Mouse (Mus musculus) E14TG2a.4 (cell line): ENCODE measurements at regions not wholly inside any gene's neighbourhood (a gene's known extent, or its start where the extent isn't known, plus 50 kb on each side); places are given as distances from the start of the nearest gene placed in this dataset.
A peak's percentile ranks its signal among the peaks of the same experiment; 100 is the strongest.

Experiments
- H3K27me3 ChIP-seq: 2 replicates; pipeline ENCODE4 v1.6.1; 2014; ENCODE audit warnings: low read length, control low read depth; ENCODE audit not compliant: insufficient read depth
- H3K36me3 ChIP-seq: 2 replicates; pipeline ENCODE4 v1.6.1; 2014; ENCODE audit warnings: low read length, control low read depth; ENCODE audit not compliant: insufficient read depth
- H3K4me1 ChIP-seq: replicated peaks from 2 replicates; pipeline ENCODE4 v1.6.1; 2014; ENCODE audit warnings: low read depth, low read length, control low read depth
- H3K4me3 ChIP-seq: replicated peaks from 2 replicates; pipeline ENCODE4 v1.5.1; 2014; ENCODE audit warnings: mild to moderate bottlenecking, low read length
- H3K9me3 ChIP-seq: 2 replicates; pipeline ENCODE4 v1.6.1; 2014; ENCODE audit warnings: low read length, control low read depth
- CTCF ChIP-seq: conservative IDR thresholded peaks from 2 replicates; pipeline ENCODE4 v1.5.1; 2014; ENCODE audit warnings: low read length
- NANOG ChIP-seq: IDR thresholded peaks from 2 replicates; pipeline ENCODE4 v1.6.1; 2014; ENCODE audit warnings: borderline replicate concordance, low read length, mixed read lengths
- POU5F1 ChIP-seq: IDR thresholded peaks from 2 replicates; pipeline ENCODE4 v1.6.1; 2014; ENCODE audit warnings: low read length, borderline replicate concordance

- TF ChIP-seq POU5F1 (no peak), CTCF (no peak), NANOG (no peak)
- no peaks in the 10 kb centered on the region for H3K36me3 ChIP-seq
- H3K9me3 ChIP-seq = no peaks in the 10 kb centered on the region
- H3K4me1 ChIP-seq = peaks cover 12% of the 10 kb centered on the region
- H3K4me3 ChIP-seq = no peak overlapping the region
- no peaks in the 10 kb centered on the region for H3K27me3 ChIP-seq
These were observed 60.9 kb downstream of the Psmg1 start for GRCm38 (mm10) chr16:95929700-95930435.

- Histone ChIP-seq H3K9me3 (no peaks in the 10 kb centered on the region), H3K27me3 (no peaks in the 10 kb centered on the region), H3K4me3 (no peak overlapping the region), H3K36me3 (no peaks in the 10 kb centered on the region), H3K4me1 (peaks cover 21% of the 10 kb centered on the region)
- TF ChIP-seq CTCF (no peak), POU5F1 (no peak), NANOG (no peak)
These were observed 62.2 kb downstream of the Psmg1 start for GRCm38 (mm10) chr16:95928290-95929260.

GRCm38 (mm10) chr16:95926558-95926957, 64.2 kb downstream of the Psmg1 start:
- TF ChIP-seq CTCF (no peak), POU5F1 (no peak), NANOG (no peak)
- no peaks in the 10 kb centered on the region for H3K36me3 ChIP-seq
- peaks cover 25% of the 10 kb centered on the region for H3K4me1 ChIP-seq
- H3K27me3 ChIP-seq = no peaks in the 10 kb centered on the region
- no peak overlapping the region for H3K4me3 ChIP-seq
- no peaks in the 10 kb centered on the region for H3K9me3 ChIP-seq

- H3K27me3 ChIP-seq = no peaks in the 10 kb centered on the region
These were observed 66.0 kb downstream of the Psmg1 start for GRCm38 (mm10) chr16:95924716-95925115.

GRCm38 (mm10) chr16:95923991-95924390, 66.8 kb downstream of the Psmg1 start:
- no peaks in the 10 kb centered on the region for H3K36me3 ChIP-seq
- H3K9me3 ChIP-seq = no peaks in the 10 kb centered on the region
- H3K4me1 ChIP-seq = peaks cover 20% of the 10 kb centered on the region
- no peak for TF ChIP-seq POU5F1
- TF ChIP-seq CTCF = no peak
- no peak for TF ChIP-seq NANOG
- H3K4me3 ChIP-seq = 0 out of 2 replicates have a peak overlapping the region, but pooled peaks have one; percentile 5
- no peaks in the 10 kb centered on the region for H3K27me3 ChIP-seq

More at GRCm38 (mm10) chr16:95924716-95925115, 66.0 kb downstream of the Psmg1 start:
- H3K4me1 ChIP-seq = peaks cover 22% of the 10 kb centered on the region
- no peak overlapping the region for H3K4me3 ChIP-seq
- TF ChIP-seq CTCF (no peak), POU5F1 (no peak), NANOG (no peak)
- H3K36me3 ChIP-seq = no peaks in the 10 kb centered on the region
- H3K9me3 ChIP-seq = no peaks in the 10 kb centered on the region

GRCm38 (mm10) chr16:95922369-95922934, 68.3 kb downstream of the Psmg1 start:
- Histone ChIP-seq H3K9me3 (no peaks in the 10 kb centered on the region), H3K4me1 (peaks cover 35% of the 10 kb centered on the region), H3K27me3 (no peaks in the 10 kb centered on the region), H3K36me3 (no peaks in the 10 kb centered on the region), H3K4me3 (no peak overlapping the region)
- no peak for TF ChIP-seq NANOG
- TF ChIP-seq CTCF = no peak
- TF ChIP-seq POU5F1 = no peak

GRCm38 (mm10) chr16:95921169-95921568, 69.6 kb downstream of the Psmg1 start:
- Histone ChIP-seq H3K4me3 (no peak overlapping the region), H3K27me3 (no peaks in the 10 kb centered on the region), H3K9me3 (no peaks in the 10 kb centered on the region), H3K36me3 (no peaks in the 10 kb centered on the region), H3K4me1 (peaks cover 45% of the 10 kb centered on the region)
- TF ChIP-seq POU5F1 = no peak
- TF ChIP-seq CTCF = no peak
- no peak for TF ChIP-seq NANOG

GRCm38 (mm10) chr16:95918651-95919425, 71.9 kb downstream of the Psmg1 start:
- Histone ChIP-seq H3K27me3 (no peaks in the 10 kb centered on the region), H3K36me3 (no peaks in the 10 kb centered on the region), H3K9me3 (no peaks in the 10 kb centered on the region), H3K4me3 (no peak overlapping the region), H3K4me1 (peaks cover 38% of the 10 kb centered on the region)
- TF ChIP-seq CTCF (no peak), NANOG (no peak), POU5F1 (no peak)
